Mouse (Mus musculus) cerebellum, adult 18-20 months (tissue): ENCODE measurements at regions not wholly inside any gene's neighbourhood (a gene's known extent, or its start where the extent isn't known, plus 50 kb on each side); places are given as distances from the start of the nearest gene placed in this dataset.

Experiments
- DNase-seq, 2 experiments: peaks; one replicate each; pipeline ENCODE4 v3.0.0; 2021

DNA sequence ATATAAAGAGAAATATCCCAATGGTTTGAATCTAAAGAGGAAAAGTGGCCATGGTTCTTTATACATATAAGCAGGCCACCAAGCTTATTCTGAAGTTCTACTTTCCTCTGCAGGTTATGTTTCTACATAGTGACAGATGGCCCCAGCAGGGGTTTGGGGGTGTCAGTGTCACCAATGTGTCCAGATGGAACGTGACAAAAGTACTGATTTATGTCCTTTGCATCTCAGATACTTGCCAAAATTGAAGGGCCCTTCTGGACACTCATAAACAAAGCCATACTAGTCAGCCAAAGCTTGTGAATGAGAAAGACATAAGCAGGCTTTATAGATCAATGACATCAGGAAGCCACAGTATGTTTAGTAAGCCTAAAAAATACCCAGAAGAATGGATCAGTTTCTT is 190.3 kb downstream of the Etaa1 start:
- DNase-seq: peak; percentile 89 to 91

DNA sequence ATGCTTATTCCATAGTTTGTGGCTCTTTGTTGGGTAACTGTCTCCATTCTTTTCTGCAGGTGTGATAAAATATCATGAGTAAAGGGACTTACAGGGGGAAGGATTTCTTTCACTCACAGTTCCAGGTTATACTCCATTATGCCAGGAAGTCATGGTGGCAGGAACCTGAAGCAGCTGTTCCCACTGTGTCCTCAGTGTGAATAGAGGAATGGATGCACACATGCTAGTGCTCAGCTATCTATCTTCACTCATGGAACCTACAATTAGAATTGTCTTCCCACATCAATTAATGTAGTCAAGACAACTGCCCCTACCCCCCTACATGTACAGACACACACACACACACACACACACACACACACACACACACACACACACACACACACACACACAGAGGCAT is 189.5 kb downstream of the Etaa1 start:
- peak; percentile 12 to 26 for DNase-seq

DNA sequence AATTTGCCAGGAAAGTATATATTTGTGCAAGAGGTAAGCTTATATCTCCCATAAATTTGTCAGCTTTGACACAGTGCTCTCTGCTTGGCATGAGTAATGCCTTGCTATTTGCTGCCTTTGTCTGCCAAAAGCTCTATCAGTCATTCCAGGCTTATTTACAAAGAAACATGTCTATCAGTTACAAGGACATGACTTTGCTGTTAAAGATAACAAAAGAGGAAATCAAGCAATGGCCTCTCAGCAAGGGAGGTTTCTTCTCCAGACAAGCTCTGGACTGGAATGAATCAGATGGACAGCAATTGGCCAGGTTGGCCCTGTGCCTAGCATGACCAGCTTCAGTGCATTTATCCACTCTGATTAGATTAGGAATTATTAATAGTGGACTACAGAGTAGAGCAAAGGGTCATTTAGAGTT is 185.3 kb downstream of the Etaa1 start:
- peak; percentile 78 to 79 for DNase-seq

DNA sequence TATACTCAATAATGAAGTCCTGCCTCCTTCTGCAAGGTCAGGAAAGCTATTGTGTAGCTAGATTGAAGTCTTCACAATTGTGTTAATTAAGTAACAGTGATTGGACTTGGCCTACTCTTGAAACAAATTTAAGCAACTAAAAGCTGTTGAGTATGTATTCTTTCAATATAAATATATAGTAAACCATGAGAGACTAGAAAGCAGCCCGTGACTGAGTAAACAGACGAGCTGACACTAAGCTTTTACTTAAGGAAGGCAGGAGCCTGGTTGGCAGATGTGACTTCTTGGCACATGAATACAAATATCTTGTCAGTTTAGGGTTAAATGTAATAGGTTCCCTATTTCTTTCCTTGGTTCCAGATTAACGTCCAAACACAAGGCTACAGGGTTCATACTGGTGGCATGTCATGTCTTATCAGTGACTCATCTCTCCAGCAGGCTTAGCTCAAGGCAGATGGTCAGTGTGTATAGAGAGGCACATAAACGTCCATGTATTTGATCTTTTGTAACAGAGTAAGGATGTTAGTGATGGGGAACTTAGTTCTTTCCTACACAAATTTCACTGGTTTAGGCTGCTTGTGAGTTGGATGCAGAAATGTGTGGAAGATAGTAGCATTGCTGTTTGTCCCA is 184.7 kb downstream of the Etaa1 start:
- DNase-seq: peak; percentile 13 to 14

DNA sequence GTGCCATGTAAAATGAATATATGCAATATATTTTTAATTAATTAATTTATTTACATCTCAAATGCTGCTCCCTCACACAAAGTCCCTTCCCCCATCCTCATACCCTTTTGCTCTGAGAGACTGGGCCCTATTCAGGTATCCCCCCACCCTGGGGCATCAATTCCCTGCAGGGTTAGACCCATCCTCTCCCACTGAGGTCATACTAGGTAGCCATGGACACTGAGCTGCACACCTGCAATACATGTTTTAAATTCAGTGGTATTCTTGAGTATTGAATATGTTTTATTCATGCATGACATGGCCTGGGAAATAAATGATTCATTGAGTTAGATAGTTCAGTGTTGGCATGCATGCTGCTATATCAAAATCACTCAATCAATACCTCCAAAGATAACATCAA is 156.0 kb downstream of the Etaa1 start:
- no peak for DNase-seq

DNA sequence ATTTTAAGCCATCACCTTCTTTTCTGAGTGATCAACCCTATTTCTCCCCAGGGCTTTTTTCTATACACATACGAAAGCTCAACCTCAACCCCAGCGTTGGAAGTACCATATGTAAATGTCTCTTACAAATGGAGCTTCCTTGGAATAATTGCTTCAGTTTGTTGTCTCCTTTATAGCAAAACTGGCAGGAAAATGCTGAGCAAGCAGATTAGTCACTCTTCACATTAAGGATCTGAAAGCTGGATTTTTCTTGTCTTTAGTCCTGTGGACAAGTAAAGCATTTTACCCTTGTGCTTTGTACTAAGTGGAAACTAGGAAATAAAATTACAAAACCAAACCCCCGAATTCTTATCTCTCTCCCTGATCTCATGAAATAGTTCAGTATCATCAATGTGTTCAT is 145.8 kb downstream of the Etaa1 start:
- DNase-seq: no peak

DNA sequence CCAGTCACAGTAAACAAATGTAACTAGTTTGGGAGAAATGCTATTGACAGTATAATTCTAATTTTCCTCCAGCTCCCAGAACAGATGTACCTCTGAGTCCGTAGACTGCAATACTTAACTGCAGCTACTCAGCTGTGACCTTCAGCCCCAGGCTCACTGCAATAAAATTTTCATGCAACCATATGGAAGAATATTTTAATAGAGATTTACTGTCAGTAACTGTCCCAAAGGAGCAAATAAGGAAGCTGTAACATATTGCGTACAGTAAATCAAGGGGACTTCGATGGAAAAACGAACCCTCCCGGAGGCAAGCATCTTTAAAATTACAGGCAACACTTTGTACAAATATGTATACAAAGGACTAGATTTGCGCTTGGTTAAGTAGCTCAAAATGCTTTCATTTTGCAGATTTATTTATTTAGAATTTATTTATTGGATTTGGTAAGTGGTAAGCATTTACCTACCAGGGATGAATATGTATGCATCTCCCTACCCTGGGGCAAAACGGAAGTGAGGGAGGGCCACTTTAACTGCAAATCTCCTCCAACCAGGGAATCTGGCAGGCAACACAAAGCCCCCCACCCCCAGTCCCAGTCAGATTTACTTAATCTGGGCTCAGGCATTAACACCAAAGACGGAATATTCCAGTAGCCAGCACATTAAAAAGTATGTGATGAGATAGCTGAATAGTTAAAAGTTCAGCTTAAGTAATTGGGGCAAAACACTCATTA is 141.7 kb downstream of the Etaa1 start:
- DNase-seq: no peak

DNA sequence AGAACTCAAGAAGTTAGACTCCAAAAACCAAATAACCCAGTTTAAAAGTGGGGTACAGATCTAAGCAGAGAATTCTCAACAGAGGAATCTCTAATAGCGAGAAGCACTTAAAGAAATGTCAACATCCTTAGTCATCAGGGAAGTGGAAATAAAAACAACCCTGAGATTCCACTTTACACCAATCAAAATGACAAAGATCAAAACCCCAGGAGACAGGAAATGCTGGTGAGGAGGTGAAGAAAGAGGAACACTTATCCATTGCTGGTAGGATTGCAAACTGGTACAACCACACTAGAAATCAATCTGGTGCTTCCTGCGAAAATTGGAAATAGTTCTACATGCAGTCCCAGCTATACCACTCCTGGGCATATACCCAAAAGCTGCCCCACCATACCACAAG is 111.0 kb downstream of the Etaa1 start:
- DNase-seq: no peak

DNA sequence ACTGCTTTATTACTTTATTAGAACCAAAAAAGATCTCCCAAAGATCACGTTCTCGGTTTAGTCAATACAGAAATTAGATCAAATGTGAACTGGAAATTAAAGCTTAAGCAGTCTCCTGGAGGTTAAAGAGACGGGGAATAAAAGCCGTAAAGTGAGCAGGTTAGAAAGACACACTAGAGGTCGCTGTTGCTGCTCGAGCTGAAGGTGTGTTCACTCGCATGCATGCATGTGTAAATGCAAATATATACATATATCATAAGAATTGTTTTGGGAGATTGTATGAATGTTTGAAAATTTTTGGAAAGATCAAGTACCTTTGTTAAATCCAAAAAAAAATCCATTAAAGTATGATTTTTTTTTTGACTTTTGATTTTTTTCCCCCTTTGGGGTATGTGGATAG is 101.3 kb downstream of the Etaa1 start:
- DNase-seq: peak; percentile 34 to 44

DNA sequence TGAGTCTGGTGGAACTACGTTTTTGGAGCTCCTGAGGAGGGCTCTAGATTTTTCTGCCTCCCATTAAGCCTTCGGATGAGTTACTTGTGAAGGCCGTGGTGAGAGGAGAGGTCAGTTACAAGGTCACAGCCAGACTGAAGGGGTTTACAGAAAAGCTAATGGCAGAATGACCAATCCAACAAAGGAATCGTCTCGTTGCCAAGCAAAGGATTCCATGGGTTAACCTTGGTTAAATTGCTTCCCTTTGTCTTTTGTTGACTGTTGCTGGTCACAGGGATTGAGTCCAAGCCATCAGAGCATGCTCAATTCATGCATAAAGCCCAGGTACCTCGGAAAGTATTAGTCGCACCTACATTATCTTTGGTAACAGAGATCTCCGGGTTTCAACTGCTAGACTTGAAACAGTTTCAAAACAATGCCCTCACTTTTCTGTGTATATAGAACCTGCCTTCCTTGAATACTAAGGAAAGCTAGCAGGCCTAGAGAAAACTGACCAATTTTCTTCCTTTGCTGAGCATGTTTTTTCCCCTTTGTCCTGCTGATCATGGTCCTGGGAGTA is 100.3 kb downstream of the Etaa1 start:
- no peak for DNase-seq

DNA sequence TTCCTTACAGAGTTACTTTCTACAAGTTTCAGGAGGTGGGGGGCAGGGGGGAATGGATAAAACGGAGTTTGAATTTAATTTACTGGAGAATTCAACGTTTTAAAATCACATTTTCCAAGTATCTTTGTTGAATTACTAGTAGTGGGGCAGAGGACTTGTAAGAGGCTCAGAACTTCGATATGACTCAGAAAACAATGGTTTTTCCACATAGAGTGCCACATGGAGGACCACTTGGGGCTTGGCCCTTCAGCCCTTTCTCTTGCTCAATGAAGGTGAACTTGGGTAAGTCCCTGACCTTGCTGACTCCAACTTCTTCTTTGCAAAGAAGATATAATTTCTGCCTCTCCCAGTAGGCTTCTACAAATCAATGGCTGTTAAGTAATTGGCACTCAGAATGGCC is 99.8 kb downstream of the Etaa1 start:
- no peak for DNase-seq

DNA sequence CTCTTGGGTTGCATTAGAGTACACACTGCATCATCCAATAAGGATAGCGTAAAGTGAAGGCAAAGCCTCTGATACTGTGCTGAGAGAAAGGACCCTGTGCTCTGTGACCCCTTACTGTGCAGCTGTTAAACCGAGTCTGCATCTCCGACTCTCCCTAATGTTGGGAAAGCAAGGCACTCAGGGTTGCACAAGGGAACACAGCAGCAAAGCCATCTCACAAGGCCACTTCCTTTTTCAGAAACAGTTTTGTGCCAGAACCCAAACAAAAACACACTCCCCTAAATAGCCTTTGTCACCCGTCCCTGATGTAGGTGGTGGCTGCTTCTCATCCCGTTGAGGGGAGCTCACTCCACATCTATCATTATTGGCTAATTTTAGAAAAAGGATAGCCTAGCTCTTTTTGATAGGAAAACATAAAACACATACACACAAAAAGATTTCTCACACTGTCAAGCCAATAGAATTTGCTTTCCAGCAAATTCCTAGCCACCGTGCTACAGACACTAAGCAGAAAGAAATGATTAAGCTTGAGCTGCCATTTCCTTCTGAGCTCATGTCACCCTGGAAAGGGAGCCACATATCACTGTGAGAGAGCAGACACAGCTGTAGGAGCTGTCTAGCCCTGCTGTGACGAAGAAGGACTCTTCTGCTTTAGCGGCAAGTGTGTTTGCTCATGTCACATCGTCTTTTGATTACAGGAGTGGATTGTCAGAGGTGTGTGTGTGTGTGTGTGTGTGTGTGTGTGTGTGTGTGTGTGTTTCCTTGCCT is 94.1 kb downstream of the Etaa1 start:
- DNase-seq: no peak

DNA sequence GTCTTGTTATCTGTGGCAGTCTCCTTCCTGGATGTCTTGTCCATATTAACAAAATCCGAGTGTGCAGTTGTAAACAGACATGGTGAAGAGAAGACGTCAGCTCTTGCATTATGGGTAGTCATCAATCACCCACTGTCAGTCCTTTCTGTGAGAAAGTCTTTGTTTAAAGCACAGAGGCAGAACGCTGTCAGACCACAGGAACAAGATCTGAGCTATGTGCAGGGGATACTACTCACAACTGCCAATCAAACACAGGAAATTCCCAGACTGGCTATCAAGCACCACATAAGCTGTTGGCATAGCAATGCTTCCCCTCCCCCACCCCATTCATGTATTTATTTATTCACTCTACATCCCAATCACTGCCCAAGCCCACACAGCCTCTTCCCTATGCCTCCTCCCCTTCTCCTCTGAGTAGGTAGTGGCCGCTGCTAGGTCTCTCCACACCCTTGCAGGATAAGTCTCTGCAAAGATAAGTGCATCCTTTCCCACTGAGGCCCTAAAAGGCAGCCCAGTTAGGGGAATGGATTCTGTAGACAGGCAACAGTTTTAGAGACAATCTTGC is 88.8 kb downstream of the Etaa1 start:
- DNase-seq: no peak

DNA sequence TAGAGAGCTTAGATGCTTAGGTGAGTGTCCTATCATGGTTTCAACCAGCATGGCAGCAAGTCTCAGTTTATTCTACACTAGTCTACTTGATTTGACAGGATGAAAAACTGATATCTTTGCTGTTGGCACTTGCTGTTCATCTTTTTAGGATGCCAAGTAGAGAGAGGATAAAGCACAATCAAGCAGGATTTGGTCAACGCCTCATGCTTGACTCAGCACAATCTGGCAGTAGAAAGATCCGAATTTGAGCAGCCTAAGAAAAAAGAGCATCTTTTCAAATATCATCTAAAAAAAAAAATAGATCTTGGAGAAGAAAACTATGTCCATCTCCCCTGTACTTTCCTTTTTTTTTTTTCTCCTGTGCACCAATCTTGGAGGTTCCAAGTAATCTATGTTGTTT is 83.0 kb downstream of the Etaa1 start:
- DNase-seq: no peak

DNA sequence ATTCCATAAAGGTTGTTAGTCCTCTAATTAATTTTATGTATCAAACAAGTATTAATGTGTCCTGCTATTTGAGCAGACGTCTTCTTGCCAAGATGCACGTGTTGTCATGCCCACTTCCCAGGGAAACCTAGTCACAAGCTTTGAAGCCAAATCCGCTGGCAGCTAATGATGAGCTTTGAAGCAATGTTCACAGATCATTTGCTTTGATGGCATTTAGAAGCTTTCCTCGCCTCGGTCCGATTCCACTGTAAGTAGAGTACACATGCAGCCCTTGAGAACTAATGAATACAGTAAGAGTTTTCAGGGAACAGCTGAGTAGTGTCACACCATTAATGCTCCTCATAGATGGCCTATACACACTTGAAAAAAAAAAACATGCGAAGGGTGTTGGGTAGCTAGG is 81.8 kb downstream of the Etaa1 start:
- no peak for DNase-seq

DNA sequence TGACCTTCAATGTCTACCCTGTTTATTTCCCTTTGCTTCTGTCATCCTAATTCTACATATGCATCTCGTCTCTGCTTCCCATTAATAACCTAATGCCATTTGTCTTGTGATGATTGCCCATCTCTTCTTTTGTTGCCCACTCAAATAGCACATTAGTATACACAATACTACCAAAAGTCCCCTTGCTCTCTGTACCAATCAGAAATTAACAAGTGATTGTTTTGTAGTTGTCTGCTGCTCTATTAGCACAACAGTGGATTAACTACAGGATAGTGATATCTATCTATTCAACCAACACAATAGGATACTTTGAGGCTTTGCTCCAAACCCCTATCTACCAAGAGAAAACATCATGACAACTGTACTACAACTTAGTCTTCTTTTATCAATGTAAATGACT is 70.4 kb downstream of the Etaa1 start:
- no peak for DNase-seq
